Mouse (Mus musculus): ENCODE results near the gene Kcnk2.

Kcnk2 gene

DNA sequence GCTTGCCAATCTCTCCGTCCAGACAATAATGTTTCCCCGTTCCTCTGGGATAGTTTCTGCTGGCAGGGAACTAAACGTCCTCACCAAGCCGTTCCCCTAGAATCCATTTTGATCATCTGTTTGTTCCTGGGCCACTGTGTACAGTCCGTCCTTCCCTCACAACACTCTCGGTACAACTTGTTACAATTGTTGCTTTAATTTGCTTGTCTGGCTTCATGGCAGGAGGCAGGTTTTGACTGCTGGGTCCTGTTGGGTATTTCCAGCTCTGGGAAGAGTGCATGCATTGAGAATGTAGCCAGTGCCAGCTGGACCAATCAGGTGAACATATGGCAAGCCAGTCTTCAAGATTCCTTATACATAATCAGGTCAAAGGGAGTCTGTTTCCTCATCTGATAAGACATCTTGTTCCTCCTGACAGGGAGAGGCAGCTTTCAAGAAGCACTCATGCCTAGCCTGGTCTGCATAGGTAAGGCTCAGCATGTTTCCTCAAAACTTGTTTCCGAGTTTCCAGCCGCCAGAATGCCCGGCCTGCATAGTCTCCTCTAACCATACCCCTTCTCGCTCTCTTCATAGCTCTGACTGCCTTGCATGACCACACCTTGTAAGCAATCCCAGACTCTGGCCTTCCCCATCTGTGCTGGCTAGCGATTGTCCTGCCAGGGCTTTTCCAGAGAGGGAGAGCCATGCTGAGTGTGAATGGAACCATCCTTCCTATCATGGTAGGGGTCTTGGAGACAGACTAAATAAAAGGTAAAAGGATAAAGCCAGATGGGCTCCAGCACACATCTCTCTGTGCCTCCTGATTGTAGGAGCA is 184.1 kb downstream of the Kcnk2 start:
- DNase-seq (ENCODE audit: low spot score), result no peak

DNA sequence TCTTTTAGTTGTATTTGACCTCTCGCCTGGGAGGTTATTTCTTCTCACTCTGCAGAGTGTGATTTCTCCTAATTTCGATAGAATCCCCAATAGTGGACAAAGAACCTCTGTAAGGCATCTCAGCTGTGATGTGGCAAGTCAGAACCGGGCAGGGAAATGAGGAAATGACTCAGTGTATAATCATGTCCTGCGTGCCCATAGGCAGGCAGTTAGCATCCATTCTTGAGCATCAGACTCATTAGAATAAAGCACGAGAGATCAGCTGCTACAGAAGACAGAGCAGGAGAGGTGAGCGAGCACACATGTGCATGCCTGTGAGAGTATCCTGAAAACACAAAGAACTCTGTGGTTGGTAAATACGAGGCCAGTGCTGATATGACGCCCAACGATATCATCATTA is 186.9 kb downstream of the Kcnk2 start:
- no peak for DNase-seq (ENCODE audit: low spot score)

DNA sequence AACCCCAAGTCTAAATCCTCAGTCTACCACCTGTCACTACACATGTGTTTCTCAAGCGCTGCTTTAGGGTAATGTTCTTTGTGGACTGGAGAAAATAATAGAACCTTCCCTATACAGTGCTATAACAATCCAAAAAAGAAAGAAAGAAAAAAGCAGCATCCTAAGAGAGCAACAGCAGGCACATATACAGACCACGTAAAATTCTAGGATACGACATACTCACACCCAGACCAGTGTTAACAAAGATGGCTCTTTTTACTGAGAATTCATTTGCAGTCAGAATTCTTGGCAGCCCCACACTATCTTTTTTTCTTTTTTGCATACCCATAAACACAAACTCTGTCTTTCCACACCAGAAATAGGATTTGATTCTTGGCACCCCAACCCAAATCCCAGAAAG is 187.6 kb downstream of the Kcnk2 start:
- DNase-seq (ENCODE audit: low spot score), result no peak

DNA sequence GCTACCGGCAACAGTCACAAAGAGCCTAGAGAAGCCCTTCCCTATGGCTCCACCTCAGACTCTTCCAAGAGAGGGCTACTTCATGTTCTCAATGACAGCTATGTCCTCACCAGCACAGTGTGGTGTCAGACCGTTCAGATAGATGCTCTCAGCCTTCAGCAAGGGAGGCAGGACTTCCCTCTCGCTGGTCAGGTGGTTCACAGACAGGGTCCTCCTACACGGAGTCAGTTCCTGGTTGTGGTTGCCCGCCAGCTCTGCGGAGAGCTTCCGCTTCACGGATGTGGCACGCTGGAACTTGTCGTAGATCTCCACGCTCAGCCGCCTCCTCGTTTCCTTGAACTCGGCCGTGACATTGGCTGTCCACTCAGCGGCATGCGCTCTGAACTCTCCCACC is 192.4 kb downstream of the Kcnk2 start:
- DNase-seq (ENCODE audit: low spot score), result no peak

DNA sequence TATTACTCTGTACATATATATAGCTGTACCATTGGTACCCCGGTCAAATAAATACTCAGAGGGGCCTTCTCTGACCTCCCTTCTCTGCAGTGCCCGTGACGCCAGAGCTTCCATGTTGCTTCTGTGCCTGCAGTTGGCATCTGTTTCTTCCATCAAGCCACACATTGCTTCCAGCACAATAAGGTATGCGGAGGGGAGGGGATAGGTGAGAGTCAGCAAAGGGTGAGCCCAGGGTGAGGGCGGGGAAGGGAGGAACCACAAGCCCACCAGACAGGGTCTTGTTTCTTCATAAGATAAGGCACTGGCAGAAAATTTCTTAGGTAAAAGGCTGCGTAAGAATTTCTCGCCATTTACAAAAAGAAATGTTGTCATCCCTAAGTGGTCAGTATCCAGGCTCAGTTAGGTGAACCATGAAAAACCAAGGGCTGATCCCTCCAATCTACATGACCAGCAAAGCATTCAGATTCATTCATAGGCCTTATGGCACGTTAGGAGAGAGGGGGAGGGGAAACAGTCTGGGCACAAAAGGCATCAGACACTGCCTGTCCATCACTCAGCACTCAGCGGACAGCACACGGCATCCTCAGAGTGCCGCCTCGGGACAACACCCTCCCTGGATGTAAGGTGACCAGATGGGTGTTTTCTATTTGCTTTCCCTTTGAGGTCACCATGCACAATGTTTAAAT is 192.9 kb downstream of the Kcnk2 start:
- DNase-seq (ENCODE audit: low spot score), result no peak

DNA sequence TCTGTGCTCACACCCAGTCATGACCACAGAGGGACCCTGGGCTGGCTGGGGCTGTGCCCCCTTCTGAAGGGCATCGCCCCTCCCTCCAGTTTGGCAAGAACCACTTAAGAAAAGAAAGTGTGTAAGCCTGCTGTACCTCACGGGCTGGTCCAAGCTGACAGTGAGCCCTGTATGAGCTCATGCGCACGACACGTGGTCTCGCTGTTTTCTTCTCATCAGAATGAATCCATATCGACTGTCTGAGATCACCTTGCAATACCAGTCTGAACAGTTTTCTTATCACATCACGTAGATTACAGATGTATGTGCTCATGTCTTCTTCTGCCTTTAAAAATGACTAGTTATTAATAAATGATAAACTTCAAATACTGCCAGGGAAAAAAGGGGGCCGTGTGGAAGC is 193.5 kb downstream of the Kcnk2 start:
- no peak for DNase-seq (ENCODE audit: low spot score)

DNA sequence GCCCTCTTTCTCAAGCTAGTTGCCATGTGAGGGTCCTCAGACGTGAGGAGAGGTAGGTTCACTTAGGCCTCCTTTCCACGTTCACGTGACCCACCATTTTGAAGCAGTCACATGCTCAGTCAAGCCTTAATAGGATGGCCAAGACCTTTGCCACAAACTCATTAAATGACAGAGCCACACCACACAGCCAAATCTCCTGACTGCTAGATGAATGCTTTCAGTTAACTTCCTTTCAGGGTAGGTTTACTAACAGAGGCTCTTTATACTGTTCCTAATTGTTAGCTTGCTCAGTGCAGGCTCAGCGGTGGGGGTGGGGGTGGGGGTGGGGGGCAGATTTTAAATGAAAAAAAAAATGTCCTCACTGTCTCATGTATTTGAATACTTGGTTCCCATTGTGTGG is 206.3 kb downstream of the Kcnk2 start:
- no peak for DNase-seq (ENCODE audit: low spot score)

DNA sequence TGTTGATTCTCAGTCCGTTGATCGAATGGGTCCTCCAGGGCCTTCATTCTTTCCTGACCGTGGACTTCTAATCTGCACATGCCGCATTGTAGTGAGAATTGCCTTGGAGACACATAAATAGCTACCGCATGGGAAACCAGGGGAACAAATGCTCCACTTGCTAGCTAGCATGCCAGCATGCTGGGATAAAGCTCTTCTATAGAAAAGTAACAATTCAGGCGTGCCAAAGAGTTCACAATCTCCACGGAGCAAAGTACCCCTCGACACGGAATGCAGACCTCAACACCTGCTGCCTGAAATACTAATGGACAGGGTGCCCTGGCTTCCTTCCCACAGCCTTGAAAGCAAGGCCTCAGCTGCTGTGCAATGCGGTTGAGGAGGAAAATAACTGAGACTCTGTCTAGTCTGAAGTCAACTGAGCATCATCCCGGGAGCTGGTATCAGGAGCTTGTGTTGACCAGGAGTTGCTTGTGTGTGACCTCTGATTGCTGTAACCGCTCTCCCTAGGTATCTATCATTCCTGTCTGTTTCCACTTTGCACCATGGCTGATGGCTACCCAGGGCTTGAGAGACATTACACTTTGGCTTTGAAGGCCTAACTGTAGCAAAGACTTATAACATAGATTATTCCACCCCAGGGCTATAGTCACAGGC is 214.2 kb downstream of the Kcnk2 start:
- DNase-seq (ENCODE audit: low spot score), result no peak

DNA sequence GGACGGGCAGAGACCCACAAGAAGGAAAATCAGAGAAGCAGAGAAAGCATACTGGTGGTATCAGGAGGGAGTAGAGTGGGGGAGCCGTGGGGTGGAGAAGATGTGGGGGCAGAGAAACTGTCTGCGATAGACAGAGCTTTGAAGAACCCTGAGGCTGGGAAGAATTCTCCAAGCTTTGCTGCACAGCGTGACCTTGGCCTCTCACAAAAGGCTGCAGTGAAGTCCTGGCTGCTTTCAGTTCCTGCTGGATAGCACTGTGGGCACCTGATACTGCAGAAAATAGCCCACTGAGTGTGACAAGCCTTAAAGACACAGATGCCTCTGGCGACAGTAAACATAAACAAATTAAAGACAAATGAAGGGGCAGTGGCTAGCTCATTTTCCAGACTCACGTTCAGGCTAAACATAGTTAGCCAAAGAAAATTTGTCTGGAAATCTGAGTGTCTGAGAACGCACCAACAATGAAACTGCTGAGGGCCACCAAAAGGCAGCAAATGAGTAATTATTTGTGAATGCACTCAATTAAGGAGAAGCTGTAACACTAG is 216.8 kb downstream of the Kcnk2 start:
- DNase-seq (ENCODE audit: low spot score), result peak; percentile 46

DNA sequence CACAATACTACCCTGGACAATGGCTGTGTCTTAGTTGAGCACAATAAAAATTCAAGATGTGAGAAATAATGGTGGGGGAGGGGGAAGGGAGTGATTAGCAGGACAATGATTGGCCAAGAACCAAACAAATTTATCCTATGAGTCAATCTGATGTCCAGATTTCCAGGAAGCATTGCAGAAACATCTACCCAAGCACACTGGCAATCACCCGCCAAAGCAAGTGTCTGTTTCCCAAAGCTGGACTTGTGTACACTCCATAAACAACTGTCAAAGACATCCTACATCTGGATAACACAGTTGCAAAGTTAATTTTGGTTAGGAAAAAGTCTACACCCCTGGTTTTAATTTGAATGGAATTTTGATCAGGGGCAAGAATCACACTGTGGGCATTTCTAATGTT is 224.3 kb downstream of the Kcnk2 start:
- no peak for DNase-seq (ENCODE audit: low spot score)

DNA sequence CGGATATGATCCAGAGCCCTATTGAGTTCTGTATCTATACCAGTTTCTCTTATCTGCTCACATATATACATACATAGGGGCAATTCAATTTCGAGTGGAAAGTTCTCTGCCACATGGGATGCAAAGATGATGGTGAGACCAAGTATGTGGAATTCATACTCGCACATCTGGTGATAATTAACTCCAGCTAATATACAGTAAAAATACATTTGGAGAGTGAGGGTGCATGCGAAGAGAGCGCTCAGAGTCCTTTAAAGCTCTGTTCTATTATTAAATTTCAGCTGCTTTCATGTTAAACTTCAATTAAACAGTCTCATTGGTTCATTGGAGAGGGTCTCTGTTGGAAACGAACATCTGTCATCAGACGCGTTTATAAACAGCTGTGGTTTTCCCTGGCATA is 228.6 kb downstream of the Kcnk2 start:
- no peak for DNase-seq (ENCODE audit: low spot score)

DNA sequence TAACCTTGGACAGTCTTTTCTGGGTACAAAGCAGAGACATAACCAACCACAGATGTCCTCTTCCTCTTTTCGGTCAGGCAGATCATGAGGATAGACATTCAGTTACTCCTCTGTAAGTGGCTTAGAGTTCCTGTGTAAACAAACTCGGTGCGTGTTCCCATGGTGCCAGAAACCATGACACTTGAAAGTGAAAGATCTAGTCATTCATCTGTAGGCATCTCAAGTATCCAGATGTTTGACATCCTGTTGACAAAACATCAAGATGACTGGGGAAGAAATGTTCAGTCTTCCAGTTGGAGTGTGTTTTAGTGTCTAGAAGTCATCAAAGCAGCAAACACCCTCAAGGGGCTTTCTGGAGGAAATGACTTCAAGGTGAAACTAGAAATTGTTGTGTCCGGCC is 230.9 kb downstream of the Kcnk2 start:
- DNase-seq (ENCODE audit: low spot score), result no peak

DNA sequence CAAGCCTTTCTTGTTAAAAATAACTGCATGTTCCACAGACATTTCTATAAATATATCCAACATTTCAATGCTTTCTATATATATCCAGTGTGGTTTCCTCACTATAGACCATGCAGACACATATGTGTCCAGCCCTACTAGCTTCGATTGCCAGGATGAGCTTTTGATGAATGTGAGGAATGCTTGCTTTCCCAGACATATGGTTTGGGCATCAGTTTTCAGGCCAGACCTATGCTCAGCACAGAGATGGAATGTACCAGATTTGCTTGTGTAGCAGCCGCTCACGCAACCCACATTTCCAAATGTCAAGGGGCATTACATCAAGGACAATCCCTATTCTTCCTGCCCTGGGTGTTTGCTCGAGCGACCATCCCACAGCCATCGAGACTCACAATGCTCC is 236.3 kb downstream of the Kcnk2 start:
- no peak for DNase-seq (ENCODE audit: low spot score)

DNA sequence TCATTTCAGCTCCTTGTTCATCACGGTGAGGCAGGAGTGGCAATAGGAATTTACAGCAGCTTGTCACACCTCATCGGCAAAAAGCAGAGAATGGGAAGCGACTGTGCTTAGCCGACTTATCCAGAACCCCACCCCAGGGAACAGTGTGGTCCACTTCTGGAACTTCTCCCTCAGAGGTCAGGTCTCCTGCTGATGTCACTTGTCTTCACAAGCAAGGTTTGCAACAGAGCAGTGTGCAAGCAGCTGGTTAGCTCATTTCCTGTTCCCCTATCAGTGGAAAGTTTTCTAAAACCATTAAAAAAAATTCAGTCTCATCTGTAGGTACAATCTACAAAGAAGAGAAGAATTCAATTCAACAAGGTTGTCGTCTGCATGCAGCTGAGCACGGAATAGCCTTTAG is 236.9 kb downstream of the Kcnk2 start:
- DNase-seq (ENCODE audit: low spot score), result no peak

DNA sequence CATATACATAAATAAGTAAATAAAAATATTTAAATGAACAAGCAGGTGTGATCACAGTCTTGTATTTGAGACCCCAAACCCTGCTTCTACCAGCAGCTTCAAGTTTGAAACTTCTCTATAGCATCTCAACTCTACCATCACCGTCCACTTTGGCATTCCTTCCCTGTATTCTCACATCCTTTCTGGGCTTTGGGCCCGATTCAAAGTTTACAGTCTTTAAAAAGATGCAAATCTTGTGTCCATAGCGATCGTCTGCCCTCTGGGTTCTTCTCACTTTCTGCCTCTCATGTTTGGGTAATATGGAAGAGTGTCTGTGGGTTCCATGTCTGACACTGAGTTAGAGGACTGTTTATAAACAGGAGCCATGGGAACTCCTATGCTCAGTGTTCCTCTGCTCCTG is 237.4 kb downstream of the Kcnk2 start:
- DNase-seq (ENCODE audit: low spot score), result no peak

DNA sequence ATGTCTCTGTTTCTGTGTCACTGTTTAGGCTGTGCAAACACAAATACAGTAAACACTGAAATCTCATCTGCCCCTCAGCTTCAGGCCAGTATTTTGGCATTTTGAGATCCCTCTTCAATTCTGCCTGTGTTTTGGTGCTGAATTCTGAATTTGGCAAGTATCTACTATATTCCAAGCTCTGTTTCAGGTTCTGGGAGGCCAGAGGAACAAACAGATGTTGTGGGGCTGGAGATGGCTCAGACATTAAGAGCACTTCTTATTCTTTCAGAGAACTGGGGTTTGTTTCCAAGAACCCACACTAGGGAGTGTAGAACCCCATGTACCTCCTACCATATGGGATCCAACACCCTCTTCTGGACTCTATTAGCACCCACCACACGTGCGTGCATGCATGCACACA is 237.8 kb downstream of the Kcnk2 start:
- no peak for DNase-seq (ENCODE audit: low spot score)

Measured in testis, postnatal 10 days (tissue).